Mouse (Mus musculus): ENCODE results near the gene Tmtc1.

The Tmtc1 gene

GRCm38 (mm10) chr6:148305191-148305590, 139.0 kb downstream of the Tmtc1 start:
- DNase-seq = no peak

GRCm38 (mm10) chr6:148302261-148302660, 141.9 kb downstream of the Tmtc1 start:
- DNase-seq = no peak

GRCm38 (mm10) chr6:148297086-148297485, 147.1 kb downstream of the Tmtc1 start:
- DNase-seq = no peak

GRCm38 (mm10) chr6:148296418-148296817, 147.8 kb downstream of the Tmtc1 start:
- no peak for DNase-seq

GRCm38 (mm10) chr6:148294506-148294905, 149.7 kb downstream of the Tmtc1 start:
- DNase-seq = no peak

- DNase-seq = no peak
Observed at GRCm38 (mm10) chr6:148290865-148291264, 153.3 kb downstream of the Tmtc1 start.

- DNase-seq = no peak
Observed at GRCm38 (mm10) chr6:148283224-148283881, 160.8 kb downstream of the Tmtc1 start.

GRCm38 (mm10) chr6:148279240-148279639, 164.9 kb downstream of the Tmtc1 start:
- DNase-seq = no peak

GRCm38 (mm10) chr6:148276418-148276817, 167.8 kb downstream of the Tmtc1 start:
- DNase-seq = no peak

- no peak for DNase-seq
Observed at GRCm38 (mm10) chr6:148275046-148275445, 169.1 kb downstream of the Tmtc1 start.

GRCm38 (mm10) chr6:148260729-148261101, 183.5 kb downstream of the Tmtc1 start:
- no peak for DNase-seq

GRCm38 (mm10) chr6:148259979-148260728, 184.0 kb downstream of the Tmtc1 start:
- no peak for DNase-seq

GRCm38 (mm10) chr6:148259074-148259473, 185.1 kb downstream of the Tmtc1 start:
- DNase-seq = no peak

- DNase-seq = no peak
Observed at GRCm38 (mm10) chr6:148257805-148258204, 186.4 kb downstream of the Tmtc1 start.

- DNase-seq = no peak
Observed at GRCm38 (mm10) chr6:148256109-148256508, 188.1 kb downstream of the Tmtc1 start.

GRCm38 (mm10) chr6:148255395-148256053, 188.7 kb downstream of the Tmtc1 start:
- no peak for DNase-seq

GRCm38 (mm10) chr6:148249221-148249620, 195.0 kb downstream of the Tmtc1 start:
- no peak for DNase-seq

- DNase-seq = peak; percentile 27
Observed at GRCm38 (mm10) chr6:148248625-148249024, 195.6 kb downstream of the Tmtc1 start.

- DNase-seq = no peak
Observed at GRCm38 (mm10) chr6:148246544-148246943, 197.6 kb downstream of the Tmtc1 start.

- DNase-seq = no peak
Observed at GRCm38 (mm10) chr6:148244836-148245235, 199.4 kb downstream of the Tmtc1 start.

GRCm38 (mm10) chr6:148242304-148242703, 201.9 kb downstream of the Tmtc1 start:
- DNase-seq = no peak

- DNase-seq = no peak
Observed at GRCm38 (mm10) chr6:148241685-148242084, 202.5 kb downstream of the Tmtc1 start.

GRCm38 (mm10) chr6:148239311-148239710, 204.9 kb downstream of the Tmtc1 start:
- DNase-seq = no peak

GRCm38 (mm10) chr6:148237453-148237852, 206.7 kb downstream of the Tmtc1 start:
- DNase-seq = no peak

Measured in thymus, postnatal 14 days (tissue).